Mouse (Mus musculus): Measurements from ENCODE around the gene Fam110a.

- TF ChIP-seq CTCF (IDR thresholded peaks at IDR 0.05; ENCODE audit: low read depth, low read length) (no peak), POLR2A (IDR thresholded peaks at IDR 0.05; ENCODE audit: extremely low read depth, insufficient read depth, low read length) (no peak)
These were observed 26.4 kb downstream of the Fam110a start for GRCm38 (mm10) chr2:151953665-151954064.

Data from liver, adult 2 months (tissue).